Mouse (Mus musculus): ENCODE measurements around the gene Tnfaip1.
"Not testable (repeated sequence)": the region's sequence is repeated elsewhere in the genome, so short reads cannot be mapped to it uniquely, and the experiment has no call there.

The Tnfaip1 gene

DNA sequence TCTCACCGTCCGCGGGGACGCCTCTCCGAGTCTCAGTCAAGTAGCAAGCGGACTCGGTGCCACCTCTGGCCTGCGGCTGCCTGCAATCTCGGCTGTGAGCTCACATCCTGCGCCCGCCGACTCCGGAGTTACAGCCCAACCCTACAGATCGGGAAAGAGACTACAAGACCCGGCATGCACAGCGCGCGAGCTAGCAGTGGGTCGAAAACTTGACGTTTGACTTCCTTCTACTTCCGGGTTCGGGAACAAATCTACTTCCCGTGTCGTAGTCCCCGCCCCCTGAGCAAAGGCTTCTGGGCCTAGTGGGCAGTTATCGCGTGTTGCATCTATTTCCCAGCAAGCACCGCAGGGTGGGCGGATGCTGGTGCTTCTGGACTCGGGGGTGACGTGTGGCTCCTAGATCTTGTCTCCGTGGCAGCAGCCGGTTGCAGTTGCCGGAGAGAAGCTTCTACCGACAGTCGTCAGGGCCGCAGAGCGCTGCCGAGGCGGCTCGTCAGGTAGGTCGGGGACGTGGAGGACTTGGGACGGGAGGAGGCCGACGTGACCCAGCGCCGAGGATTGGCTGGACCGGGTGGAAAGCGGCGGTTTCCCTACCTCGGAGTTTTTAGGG is at the start of gene Tnfaip1, which contains the start of gene Ift20:
Gene Tnfaip1 (minus strand): TSS at position 253 of the 610 bp plus-strand sequence.
Gene Ift20 (plus strand): TSS at position 282 of the 610 bp plus-strand sequence.
- peak; percentile 100 for DNase-seq

DNA sequence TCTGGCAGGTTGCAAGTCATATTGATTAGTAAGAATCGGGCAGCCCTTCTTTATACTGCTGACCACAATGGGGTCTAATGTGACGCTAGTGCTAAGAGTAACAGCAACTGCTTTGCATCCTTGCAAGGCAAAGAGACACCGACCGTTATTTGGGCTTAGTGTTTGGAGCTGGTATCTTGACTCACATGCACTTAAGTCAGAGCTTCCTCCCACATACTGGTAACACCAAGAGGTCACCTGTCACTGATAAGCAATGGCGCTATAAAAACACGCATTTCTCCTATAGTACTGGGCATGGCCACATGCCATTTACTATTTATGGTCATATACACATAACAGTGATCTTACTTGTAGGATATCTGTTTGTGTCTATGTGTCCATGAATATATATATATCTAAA is 46.7 kb upstream of the Tnfaip1 start:
- DNase-seq: peak; percentile 55

DNA sequence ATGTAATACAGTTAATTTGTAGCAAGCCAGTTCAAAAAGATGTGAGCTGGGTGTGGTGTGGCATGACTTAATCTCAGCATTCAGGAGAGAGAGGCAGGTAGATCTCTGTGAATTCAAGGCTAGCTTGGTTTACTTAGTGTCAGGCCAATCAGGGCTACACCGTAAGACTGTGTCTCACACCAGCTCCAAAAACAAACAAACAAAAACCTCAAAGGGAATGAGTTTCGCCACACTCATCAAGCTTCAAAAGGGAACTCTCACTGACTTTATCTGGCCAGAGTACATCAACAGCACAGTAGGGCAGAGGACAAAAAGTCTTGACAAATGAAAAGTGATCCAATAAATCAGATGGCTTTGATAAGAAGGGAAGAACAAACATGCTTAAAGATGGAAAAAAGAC is 38.8 kb upstream of the Tnfaip1 start:
- DNase-seq: no peak

DNA sequence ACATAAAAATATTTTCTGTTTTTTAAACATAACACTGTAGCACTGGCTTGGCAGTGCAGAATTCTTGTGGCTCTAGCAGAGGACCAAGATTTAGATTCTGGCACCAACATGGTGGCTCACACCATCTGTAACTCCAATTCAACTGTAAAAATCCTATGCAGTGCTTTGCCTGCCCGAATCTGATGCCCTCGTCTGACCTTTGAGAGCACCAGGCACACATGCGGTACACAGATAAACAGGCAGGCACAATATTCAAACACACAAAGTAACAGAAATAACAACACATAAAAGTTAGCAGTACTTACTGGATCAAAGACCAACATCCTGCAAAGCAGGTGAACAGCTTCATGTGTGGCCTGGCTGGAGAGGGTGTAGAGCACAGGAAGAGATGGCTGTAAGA is 38.4 kb upstream of the Tnfaip1 start:
- DNase-seq: peak; percentile 71

DNA sequence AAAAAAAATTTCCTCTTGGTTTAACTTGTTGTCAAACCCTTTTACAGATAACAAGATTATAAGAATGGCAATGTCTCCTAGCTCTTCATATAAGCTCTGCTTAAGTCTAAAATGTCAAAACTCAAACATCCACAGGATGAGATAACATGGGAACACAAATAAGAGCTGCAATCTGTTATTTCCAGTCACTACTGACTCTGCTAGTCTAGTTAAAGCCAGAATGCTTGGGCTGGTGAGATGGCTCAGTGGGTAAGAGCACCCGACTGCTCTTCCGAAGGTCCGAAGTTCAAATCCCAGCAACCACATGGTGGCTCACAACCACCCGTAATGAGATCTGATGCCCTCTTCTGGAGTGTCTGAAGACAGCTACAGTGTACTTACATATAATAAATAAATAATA is 37.9 kb upstream of the Tnfaip1 start:
- not testable (repeated sequence) for DNase-seq

DNA sequence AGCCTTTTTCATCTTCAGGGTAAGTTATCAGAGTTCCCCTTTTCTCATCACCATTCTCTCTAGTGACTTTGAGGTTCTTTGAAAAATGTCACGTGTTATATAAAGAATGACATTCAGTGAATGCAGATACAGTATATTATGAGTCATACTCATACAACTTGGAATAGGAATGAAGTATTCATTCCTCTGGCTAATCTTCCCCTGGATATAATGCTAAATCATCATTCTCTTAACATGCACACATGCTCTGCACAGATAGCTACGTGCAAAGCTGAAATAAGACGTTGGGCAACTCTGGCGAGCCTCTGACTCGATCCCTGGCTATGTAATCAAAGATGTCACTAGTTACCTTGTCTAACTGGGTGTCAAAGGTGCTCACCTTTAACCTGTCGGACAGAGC is 35.7 kb upstream of the Tnfaip1 start:
- DNase-seq: peak; percentile 62

DNA sequence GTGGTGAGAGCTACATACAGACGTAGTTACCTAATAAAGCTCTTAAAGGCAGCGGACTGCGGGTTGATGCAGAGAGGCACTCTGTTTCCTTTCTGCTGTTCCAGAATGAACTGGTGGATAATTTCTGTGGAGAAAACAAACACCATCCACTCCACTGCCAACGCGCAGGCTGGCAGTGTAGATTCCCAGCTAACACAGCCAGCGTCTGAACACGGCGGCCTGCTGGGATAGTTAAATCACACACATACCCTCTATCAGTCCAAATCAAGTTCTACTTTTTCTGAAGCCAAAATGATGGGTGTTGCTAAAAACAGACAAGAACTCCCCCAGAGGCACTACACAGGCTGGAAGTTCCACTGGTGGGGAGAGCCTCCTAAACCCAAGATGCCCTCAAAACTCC is 35.3 kb upstream of the Tnfaip1 start:
- peak; percentile 89 for DNase-seq

DNA sequence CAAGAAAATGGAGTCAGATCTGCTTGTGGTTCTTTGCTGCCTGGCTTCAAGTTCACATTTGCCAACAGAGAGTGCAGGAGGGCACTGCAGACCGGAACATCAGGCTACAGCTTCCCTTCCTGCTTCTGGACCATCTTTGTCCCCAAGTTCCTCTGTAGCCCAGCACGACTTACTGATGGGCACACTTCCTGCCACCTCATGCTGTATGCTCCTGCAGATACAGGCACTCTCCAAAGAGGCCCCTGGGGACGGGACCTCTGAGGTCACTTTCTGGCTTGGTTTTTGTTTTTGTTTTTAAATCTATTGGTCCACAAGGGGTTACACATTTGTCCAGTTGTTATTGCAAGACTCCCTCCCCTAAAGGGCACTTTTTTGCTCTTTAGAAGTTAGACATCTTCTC is 33.7 kb upstream of the Tnfaip1 start:
- peak; percentile 90 for DNase-seq

DNA sequence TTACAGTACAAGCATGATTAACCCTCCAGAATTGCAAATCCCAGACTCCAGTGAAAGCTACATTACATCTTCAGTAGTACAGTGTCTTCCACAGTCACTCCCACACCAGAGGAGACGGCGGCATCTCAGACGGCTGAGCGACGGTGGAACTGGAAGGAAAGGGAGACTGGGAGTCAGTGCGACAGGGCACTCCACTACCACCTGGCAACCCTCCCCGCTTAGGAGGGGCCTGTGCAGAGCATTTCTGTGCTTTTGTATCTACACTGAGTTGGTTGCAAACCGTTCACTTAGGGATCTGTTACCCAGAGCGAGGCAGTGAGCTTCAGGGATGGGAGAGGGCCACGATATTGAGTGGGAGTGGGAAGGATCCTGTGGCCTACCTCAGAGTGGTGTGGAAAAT is 32.7 kb upstream of the Tnfaip1 start:
- peak; percentile 80 for DNase-seq

DNA sequence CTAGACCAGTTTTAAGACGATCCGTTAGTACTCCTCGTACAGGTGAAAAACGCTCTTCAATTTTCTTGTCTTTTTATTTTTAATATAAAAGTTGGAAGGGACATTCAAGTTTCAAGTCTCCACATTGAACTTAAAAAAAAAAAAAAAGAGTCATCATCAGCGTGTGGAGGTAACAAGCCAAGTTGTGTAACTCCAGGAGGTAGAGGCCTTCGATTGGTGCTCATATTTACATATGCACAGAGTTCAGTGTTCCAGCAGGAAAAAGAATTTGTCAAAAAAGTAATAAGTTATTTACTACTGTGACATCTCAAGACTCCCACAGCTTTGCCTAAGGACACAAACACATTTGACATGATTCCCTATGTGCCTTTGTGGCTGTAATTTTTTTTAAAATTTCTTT is 31.5 kb upstream of the Tnfaip1 start:
- DNase-seq: no peak

DNA sequence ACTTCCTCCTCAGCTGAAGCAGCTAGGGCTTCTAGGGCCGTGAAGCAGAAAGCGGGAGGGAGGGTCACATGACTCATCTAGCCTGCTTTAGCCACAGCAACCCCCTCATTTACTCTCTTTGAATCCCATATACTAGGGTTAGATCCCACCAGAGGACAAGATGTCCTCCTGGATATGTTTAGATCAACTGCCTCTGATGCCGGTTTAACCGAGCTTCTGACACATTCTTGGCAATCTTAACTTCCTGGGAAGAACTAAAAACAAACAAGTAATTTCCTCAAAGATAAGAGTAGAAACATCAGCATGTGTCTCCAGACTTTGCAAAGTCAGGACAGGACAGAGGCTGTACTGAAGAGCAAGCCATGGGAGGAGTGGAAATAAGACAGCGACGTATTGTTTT is 30.6 kb upstream of the Tnfaip1 start:
- DNase-seq: peak; percentile 98

DNA sequence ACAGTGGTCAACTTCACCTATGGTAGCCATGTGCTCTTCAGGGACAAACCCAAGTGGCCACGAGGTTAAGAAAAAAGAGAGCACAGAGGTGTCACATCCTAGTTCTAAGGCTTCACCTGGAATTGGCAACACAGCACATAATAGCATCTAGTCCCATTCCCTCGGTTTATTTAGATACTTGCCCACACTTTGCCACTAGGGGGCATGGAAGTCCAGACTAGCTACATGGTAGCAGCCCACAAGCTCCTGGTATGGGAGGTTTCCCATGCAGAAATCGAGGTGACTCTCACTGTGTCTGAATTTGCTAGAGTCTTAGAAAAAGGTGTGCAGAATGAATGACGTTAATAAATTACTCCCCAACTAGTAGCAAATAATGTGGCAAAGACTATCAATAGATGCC is 24.3 kb upstream of the Tnfaip1 start:
- peak; percentile 95 for DNase-seq

DNA sequence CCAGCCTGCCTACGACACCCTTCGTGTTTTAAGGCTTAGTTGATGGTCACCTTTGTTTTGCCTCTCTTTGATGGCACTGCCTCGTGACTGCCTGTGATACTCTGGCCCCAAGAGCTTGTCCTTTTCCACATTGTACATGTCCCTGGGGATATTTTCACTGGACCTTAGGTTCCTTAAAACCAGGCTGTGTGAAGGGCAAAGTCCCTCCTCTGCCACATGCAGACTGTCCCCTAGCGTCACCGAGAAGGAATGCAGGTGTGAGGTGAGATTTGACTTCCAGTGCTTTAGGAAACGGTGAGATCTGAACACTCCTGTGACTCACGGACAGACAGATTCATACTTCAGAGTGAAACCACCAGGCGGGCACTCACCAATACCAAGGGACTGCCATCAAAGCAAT is 21.1 kb upstream of the Tnfaip1 start:
- DNase-seq: no peak

DNA sequence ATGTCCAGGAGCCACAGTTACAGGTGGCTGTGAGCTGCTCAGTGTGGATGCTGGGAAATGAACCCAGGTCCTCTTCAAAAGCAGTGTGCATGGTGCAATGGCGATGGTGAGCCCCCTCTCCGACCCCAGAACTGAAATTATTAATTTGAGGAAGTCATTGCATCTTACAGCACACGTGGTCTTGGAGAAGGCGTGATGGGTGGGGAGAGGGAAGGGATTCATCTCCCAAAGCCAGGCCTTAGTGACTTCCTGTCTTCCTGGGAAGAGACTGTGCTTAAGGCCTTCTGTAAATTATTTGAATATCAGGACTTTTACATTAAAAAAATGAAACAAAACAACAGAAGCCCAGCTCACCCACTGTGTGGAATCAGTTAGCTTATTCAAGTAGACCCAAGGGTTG is 19.9 kb upstream of the Tnfaip1 start:
- no peak for DNase-seq

DNA sequence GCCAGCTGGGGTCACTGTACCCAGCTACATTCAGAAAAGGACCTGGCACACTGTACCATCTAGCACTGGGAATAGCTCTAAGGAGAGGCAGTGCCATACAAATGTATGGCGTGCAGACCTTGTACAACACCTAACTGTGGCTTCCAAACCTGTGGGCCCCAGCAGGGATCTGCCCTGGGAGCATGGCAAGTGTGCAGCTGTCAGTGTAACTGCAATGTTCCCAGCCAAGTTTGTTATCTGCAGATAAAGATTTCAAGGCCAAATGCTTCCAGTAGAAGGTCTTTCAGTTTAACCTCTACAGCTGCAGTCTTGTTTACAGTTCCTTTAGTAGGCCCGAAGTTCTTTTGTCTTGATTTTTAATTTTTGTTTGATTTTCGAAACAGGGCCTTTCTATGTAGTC is 19.5 kb upstream of the Tnfaip1 start:
- no peak for DNase-seq

DNA sequence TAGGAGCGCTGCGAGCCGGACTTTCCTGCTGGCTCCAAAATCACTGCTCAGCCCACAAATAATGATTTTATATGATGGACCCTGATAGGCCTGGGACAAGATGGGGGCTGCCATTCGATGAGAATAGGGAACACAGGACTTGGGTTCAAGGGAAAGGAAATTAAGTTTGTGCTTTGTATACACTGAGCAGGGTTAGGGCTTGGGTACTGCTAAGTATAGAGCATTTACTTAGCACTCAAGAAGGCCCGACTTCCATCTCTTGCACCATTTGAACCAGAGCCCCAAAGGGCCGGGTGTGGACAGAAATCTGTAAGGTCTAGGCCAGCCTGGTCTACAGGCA is 14.9 kb upstream of the Tnfaip1 start:
- DNase-seq: no peak

DNA sequence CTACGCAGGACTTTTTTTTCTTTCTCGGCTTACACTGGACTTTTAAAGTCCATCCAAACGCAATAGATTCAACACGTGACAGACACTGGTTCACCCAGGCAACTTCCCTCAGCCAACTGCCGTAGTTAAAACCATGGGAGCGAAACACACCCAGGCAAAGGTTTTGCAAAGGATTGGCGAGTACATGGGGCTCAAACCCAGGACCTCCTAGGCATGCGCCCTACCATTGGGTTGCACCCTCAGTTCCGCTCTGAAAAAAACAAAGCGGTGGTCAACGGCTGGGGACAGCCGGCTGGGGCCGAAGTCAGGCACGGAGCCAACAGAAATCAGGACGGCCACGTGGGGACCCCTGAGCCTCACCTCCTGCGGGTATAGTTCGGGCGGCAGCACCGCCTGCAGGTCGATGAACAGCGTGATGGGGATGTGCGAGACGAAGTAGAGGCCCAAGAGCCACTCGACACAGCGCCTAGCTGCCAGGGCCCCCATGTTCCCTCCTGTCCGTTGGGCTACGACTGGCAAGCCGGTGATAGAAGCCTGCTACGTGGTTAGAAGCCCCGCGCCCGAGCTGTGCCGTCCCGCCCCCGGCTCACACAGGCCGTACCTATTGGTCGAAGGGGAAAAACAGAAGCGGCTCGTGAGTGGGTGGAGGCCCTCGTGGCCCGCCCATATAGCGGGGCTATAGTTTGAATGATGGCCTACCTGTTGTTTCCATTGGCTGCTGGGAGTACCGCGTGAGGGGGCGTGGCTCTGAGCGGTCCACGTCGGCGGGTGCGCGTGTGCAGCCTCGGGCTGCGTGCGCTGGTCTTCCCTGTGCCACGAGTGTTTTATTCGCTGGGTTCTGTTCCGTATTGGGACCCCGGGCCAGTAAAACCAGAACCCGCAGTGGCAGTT is 14.3 kb upstream of the Tnfaip1 start, which contains the start of gene Tmem97:
Gene Tmem97 (minus strand): TSS at position 610 of the 891 bp plus-strand sequence.
- DNase-seq: peak; percentile 100

DNA sequence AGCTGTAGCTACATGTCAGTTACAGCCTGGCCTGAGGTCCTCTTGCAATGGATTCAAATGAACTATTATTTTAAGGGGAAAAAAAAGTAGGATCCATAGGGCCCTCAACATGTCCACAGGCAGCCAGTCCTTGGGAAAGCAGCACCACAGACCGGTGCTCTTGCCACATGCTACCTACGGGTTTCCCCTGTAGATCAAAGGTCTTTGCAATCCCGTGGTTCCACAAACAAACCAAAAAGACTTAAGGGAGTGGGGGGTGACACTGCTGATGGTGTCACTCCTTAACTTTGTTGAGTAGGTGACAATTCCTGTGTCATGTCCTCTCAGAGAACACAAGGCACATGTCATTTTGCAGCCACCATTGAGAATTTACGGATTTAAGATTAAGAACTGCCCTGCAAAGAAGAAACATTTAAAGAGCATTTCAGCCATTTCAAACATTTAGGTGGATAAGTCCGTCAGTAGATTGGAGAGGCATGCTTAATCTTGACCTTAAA is 13.4 kb upstream of the Tnfaip1 start:
- DNase-seq: no peak

DNA sequence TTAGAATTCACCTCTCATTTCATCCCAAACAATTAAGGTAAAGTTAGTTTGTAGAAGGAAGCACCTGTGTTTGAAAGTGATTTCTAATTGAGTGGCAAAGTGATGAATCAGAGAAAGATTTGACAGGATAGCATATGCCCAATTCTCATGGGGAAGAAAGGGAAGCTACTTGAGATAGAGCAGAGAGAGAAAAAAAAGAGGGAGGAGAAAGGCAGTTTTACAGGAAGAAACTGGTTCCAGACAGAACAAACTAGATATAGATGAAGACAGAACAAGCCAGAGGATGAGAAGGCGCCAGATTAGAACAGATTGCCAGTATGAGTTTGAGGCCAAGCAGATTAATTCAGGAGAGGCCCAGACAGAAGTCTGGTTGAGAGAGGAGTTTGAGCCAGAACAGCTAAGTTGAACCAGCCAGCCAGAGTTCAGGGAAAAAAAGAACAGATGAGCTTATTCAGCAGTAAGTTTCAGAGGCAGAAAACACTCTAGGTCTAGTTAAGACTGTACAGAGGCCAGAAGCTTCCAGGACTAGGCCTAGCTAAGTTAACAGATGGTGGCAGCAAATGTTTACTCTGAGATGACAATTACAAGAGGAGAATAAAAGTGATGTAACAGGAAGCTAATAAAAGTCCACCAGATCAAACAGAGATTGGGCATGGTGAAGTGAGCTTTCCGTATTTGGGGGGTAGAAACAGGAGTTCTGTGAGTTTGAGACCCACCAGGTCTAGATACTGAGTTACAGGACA is 11.8 kb upstream of the Tnfaip1 start:
- no peak for DNase-seq

DNA sequence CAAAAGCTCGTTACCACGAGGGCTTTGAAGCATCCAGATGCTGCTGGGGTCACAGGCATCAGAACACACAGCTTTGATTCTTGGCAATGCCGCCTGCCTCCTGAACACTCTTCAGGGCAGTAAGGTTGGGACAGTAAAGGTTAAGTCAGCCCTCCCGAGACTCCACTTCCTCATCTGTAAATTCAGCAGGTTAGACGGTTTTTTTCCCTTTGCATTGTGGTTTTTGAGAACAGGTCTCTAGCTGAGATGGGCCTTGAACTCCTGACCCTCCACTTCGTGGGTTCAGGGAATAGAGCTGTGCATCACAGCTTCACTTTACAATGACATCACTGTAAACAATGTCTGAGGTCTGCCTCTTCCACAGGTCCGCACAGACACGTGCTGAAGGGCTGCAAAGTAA is 9.0 kb upstream of the Tnfaip1 start:
- DNase-seq: no peak

DNA sequence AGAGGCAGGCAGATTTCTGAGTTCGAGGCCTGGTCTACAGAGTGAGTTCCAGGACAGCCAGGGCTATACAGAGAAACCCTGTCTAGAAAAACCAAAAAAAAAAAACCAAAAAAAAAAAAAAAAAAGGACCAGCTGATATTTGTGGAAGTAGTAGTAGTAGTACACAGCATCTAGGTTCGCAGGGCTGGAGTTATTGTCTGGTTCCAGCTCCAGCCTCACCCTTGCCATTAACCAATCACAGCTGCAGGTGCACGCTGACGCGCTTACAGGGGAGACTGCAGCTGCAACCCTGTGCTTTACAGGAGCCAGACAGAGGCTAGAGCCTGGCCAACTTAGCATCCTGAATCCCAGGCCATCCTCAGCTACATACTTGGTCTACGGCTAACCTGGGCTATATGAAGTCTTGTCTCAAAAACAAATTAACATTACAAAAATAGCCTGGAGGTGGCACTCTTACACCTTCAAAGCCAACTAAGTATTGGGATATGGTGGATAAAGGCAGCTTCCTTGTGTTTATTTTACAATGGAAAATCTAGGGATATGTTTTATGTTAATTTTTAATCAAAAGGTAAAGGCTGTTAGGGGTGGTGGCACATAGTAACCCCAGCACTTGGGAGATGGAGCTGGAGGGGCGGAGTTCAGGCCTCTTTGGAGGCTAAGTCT is 8.4 kb upstream of the Tnfaip1 start:
- DNase-seq: no peak

DNA sequence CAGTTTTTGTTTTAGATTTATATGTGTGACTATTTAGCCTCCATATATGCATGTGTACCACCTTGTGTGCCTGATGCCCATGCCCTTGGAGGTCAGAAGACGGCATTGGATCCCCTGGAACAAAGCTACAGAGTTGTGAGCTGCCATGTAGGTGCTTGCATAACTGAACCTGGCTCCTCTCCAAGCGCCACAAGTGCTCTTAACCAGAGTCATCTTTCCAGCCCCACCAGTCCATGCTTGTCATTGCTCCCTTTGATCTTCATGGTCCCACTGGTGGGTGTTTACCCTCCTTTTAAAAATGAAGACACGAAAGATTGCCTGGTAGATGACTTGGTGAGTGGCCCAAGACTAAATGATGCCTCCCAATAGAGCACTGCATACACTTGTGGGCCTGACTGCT is 4.2 kb upstream of the Tnfaip1 start:
- DNase-seq: peak; percentile 87

DNA sequence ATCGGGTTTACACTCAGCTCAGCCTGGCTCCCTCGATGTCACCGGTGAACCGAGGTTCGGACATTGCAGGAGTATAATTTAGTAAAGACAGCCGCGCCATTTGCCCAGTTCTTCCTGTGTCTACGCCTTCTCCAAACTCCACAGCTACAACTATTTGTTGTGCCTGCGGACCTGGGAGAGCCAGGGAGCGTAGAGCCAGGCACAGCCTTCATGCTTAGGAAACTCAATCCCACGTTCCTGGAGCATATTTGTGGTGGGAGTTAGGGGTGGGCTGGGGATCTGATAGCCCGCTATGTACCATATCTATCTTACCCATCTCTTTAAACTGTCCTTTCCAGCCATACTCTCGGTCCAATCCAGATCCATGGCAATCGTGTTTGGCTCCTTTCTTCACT is 555 bp upstream of the Tnfaip1 start:
- DNase-seq: no peak

Data from heart, adult 11 months (tissue).